Mouse (Mus musculus) hindbrain, embryonic 16.5 days (tissue): Measurements from ENCODE around the gene Kcnip1. TPM values are rescaled to one million over a fixed set of nuclear protein-coding genes. Genes with fewer than 3 reads are reported as not detected.

Experiments
- ATAC-seq: fragments of 200-750 bp; cut with Nextera tagmentation; 2 replicates; pipeline ENCODE4 v1.8.0; 2017; ENCODE audit warnings: moderate TSS enrichment, moderate library complexity
- H3K27ac ChIP-seq: fragments of 300-500 bp; sonication (generic); 2 replicates; pipeline ENCODE4 v1.5.1; 2014; ENCODE audit warnings: low read depth, mild to moderate bottlenecking, control low read depth, low read length, moderate library complexity
- H3K27me3 ChIP-seq: fragments of 300-500 bp; sonication (generic); replicated peaks from 2 replicates; pipeline ENCODE4 v1.6.1; 2014; ENCODE audit warnings: low read length; ENCODE audit not compliant: control insufficient read depth, insufficient read depth
- H3K36me3 ChIP-seq: fragments of 300-500 bp; sonication (generic); 2 replicates; pipeline ENCODE4 v1.6.1; 2014; ENCODE audit warnings: mild to moderate bottlenecking, low read length, moderate library complexity, mixed read lengths; ENCODE audit not compliant: control insufficient read depth, insufficient read depth
- H3K4me1 ChIP-seq: fragments of 300-500 bp; sonication (generic); 2 replicates; pipeline ENCODE4 v1.6.1; 2014; ENCODE audit warnings: low read depth, low read length; ENCODE audit not compliant: control insufficient read depth, insufficient read depth
- H3K4me2 ChIP-seq: fragments of 300-500 bp; sonication (generic); 2 replicates; pipeline ENCODE4 v1.6.1; 2014; ENCODE audit warnings: mild to moderate bottlenecking, low read length, control low read depth, moderate library complexity
- H3K4me3 ChIP-seq: fragments of 300-500 bp; sonication (generic); 2 replicates; pipeline ENCODE4 v1.5.1; 2014; ENCODE audit warnings: mild to moderate bottlenecking, low read length, control low read depth, moderate library complexity
- H3K9ac ChIP-seq: fragments of 300-500 bp; sonication (generic); 2 replicates; pipeline ENCODE4 v1.6.1; 2014; ENCODE audit warnings: low read depth, mild to moderate bottlenecking, control low read depth, low read length, moderate library complexity
- H3K9me3 ChIP-seq: fragments of 300-500 bp; sonication (generic); 2 replicates; pipeline ENCODE4 v1.6.1; 2014; ENCODE audit warnings: mild to moderate bottlenecking, low read length, moderate library complexity; ENCODE audit not compliant: control insufficient read depth
- whole genome bisulfite sequencing: fragments of 180-500 bp; shearing (Covaris S2); extraction: QIAGEN DNeasy Blood & Tissue Kit; methylation state at CpG from one replicate; pipeline ENCODE4 v1.1.7; 2014; 5-methylcytosine and 5-hydroxymethylcytosine counted together
- polyA plus RNA-seq: library from polyadenylated mRNA; unstranded; fragments of >200 nt; fragmentation: Nextera tagmentation; extraction: Ambion mirVana; gene quantifications from 2 replicates; pipeline ENCODE4 v1.2.1, GENCODE M21; 2015

Kcnip1 gene
- polyA plus RNA-seq, 1 experiment from 2014 or later: 146 TPM

- Histone ChIP-seq H3K36me3 (no peaks in the 10 kb centered on the region), H3K9ac (no peak overlapping the region), H3K27me3 (no peaks in the 10 kb centered on the region), H3K4me1 (no peaks in the 10 kb centered on the region), H3K9me3 (no peaks in the 10 kb centered on the region), H3K4me3 (no peak overlapping the region), H3K27ac (no peak overlapping the region), H3K4me2 (no peak overlapping the region)
- no peak for ATAC-seq
- 71% methylated on average over 6 of the region's 6 CpGs for WGBS
Measured at GRCm38 (mm10) chr11:33903494-33903893, 89.5 kb downstream of the Kcnip1 start.

- no peak overlapping the region for H3K4me2 ChIP-seq
- no peaks in the 10 kb centered on the region for H3K9me3 ChIP-seq
- H3K4me3 ChIP-seq: no peak overlapping the region
- no peak overlapping the region for H3K27ac ChIP-seq
- ATAC-seq: no peak
- H3K36me3 ChIP-seq: no peaks in the 10 kb centered on the region
- H3K9ac ChIP-seq: no peak overlapping the region
- H3K4me1 ChIP-seq: no peaks in the 10 kb centered on the region
- 86% methylated on average over 10 of the region's 10 CpGs for WGBS
- H3K27me3 ChIP-seq: no peaks in the 10 kb centered on the region
Measured at GRCm38 (mm10) chr11:33902377-33902776, 90.6 kb downstream of the Kcnip1 start.

- Histone ChIP-seq H3K36me3 (no peaks in the 10 kb centered on the region), H3K9ac (no peak overlapping the region), H3K4me3 (no peak overlapping the region), H3K9me3 (no peaks in the 10 kb centered on the region), H3K4me1 (no peaks in the 10 kb centered on the region), H3K27ac (no peak overlapping the region), H3K4me2 (no peak overlapping the region), H3K27me3 (no peaks in the 10 kb centered on the region)
- WGBS: 69% methylated on average over 2 of the region's 2 CpGs
- no peak for ATAC-seq
Measured at GRCm38 (mm10) chr11:33901783-33902182, 91.2 kb downstream of the Kcnip1 start.

- no peak overlapping the region for H3K9ac ChIP-seq
- H3K4me3 ChIP-seq: no peak overlapping the region
- WGBS: 74% methylated on average over 4 of the region's 4 CpGs
- H3K36me3 ChIP-seq: no peaks in the 10 kb centered on the region
- no peak overlapping the region for H3K4me2 ChIP-seq
- no peak overlapping the region for H3K27ac ChIP-seq
- no peaks in the 10 kb centered on the region for H3K4me1 ChIP-seq
- ATAC-seq: no peak
- no peaks in the 10 kb centered on the region for H3K27me3 ChIP-seq
- H3K9me3 ChIP-seq: peaks cover 3% of the 10 kb centered on the region; the same call in 1 of the 2 replicates
Measured at GRCm38 (mm10) chr11:33891084-33891483, 101.9 kb downstream of the Kcnip1 start.

- H3K4me3 ChIP-seq: no peak overlapping the region
- H3K9me3 ChIP-seq: peaks cover 3% of the 10 kb centered on the region; the same call in 1 of the 2 replicates
- H3K4me2 ChIP-seq: no peak overlapping the region
- no peaks in the 10 kb centered on the region for H3K36me3 ChIP-seq
- no peak overlapping the region for H3K27ac ChIP-seq
- H3K4me1 ChIP-seq: no peaks in the 10 kb centered on the region
- no peak for ATAC-seq
- H3K9ac ChIP-seq: no peak overlapping the region
- 57% methylated on average over 2 of the region's 2 CpGs for WGBS
- H3K27me3 ChIP-seq: no peaks in the 10 kb centered on the region
Measured at GRCm38 (mm10) chr11:33890382-33890781, 102.6 kb downstream of the Kcnip1 start.

- H3K9ac ChIP-seq: no peak overlapping the region
- no peaks in the 10 kb centered on the region for H3K27me3 ChIP-seq
- WGBS: 98% methylated on average over 3 of the region's 3 CpGs
- no peak for ATAC-seq
- no peak overlapping the region for H3K4me3 ChIP-seq
- H3K9me3 ChIP-seq: peaks cover 3% of the 10 kb centered on the region; the same call in 1 of the 2 replicates
- no peak overlapping the region for H3K27ac ChIP-seq
- H3K4me1 ChIP-seq: no peaks in the 10 kb centered on the region
- H3K4me2 ChIP-seq: no peak overlapping the region
- no peaks in the 10 kb centered on the region for H3K36me3 ChIP-seq
Measured at GRCm38 (mm10) chr11:33887660-33888059, 105.3 kb downstream of the Kcnip1 start.

- no peaks in the 10 kb centered on the region for H3K27me3 ChIP-seq
- no peak overlapping the region for H3K4me2 ChIP-seq
- H3K27ac ChIP-seq: no peak overlapping the region
- H3K4me1 ChIP-seq: no peaks in the 10 kb centered on the region
- H3K9me3 ChIP-seq: no peaks in the 10 kb centered on the region
- H3K4me3 ChIP-seq: no peak overlapping the region
- H3K36me3 ChIP-seq: no peaks in the 10 kb centered on the region
- ATAC-seq: no peak
- 91% methylated on average over 4 of the region's 4 CpGs for WGBS
- no peak overlapping the region for H3K9ac ChIP-seq
Measured at GRCm38 (mm10) chr11:33885981-33886380, 107.0 kb downstream of the Kcnip1 start.

- ATAC-seq: no peak
- Histone ChIP-seq H3K27ac (no peak overlapping the region), H3K4me3 (no peak overlapping the region), H3K9ac (no peak overlapping the region), H3K4me1 (no peaks in the 10 kb centered on the region), H3K36me3 (no peaks in the 10 kb centered on the region), H3K4me2 (no peak overlapping the region), H3K27me3 (no peaks in the 10 kb centered on the region), H3K9me3 (no peaks in the 10 kb centered on the region)
- WGBS: 85% methylated on average over 5 of the region's 5 CpGs
Measured at GRCm38 (mm10) chr11:33882731-33883328, 110.1 kb downstream of the Kcnip1 start.

GRCm38 (mm10) chr11:33874925-33875324 lies 118.0 kb downstream of the Kcnip1 start:
- peaks cover 6% of the 10 kb centered on the region for H3K4me1 ChIP-seq
- H3K27ac ChIP-seq: no peak overlapping the region
- H3K4me2 ChIP-seq: no peak overlapping the region
- no peak overlapping the region for H3K4me3 ChIP-seq
- no peaks in the 10 kb centered on the region for H3K36me3 ChIP-seq
- no peaks in the 10 kb centered on the region for H3K27me3 ChIP-seq
- no peaks in the 10 kb centered on the region for H3K9me3 ChIP-seq
- no peak overlapping the region for H3K9ac ChIP-seq
- ATAC-seq: no peak
